Mouse (Mus musculus) neural tube, embryonic 10.5 days (tissue): Measurements from ENCODE around the gene Rac3.
"Not testable (repeated sequence)": the region's sequence is repeated elsewhere in the genome, so short reads cannot be mapped to it uniquely, and the experiment has no call there.

Experiments used
- DNase-seq: peaks from one replicate; pipeline ENCODE4 v3.0.0-alpha.2; 2017; ENCODE audit warnings: low spot score; ENCODE audit errors: extremely low spot score

The Rac3 gene

GRCm38 (mm10) chr11:120727564-120727963 lies 6.3 kb downstream of the Rac3 start:
- no peak for DNase-seq

- DNase-seq: no peak
These were observed 7.4 kb downstream of the Rac3 start for GRCm38 (mm10) chr11:120728530-120729240.

GRCm38 (mm10) chr11:120729432-120730050 lies 8.3 kb downstream of the Rac3 start:
- peak; percentile 51 for DNase-seq

GRCm38 (mm10) chr11:120730331-120730870 lies 9.1 kb downstream of the Rac3 start:
- DNase-seq: no peak

GRCm38 (mm10) chr11:120731395-120731794 lies 10.1 kb downstream of the Rac3 start:
- DNase-seq: no peak

- DNase-seq: no peak
These were observed 10.8 kb downstream of the Rac3 start, which contains the start of gene Cbr2 for GRCm38 (mm10) chr11:120731858-120732680. Cbr2 (minus strand) TSS chr11:120732114.

- no peak for DNase-seq
These were observed 12.3 kb downstream of the Rac3 start for GRCm38 (mm10) chr11:120733521-120733920.

- DNase-seq: no peak
These were observed 15.2 kb downstream of the Rac3 start for GRCm38 (mm10) chr11:120736424-120736823.

- DNase-seq: no peak
These were observed 19.7 kb downstream of the Rac3 start for GRCm38 (mm10) chr11:120740981-120741380.

GRCm38 (mm10) chr11:120744121-120744701 lies 22.9 kb downstream of the Rac3 start:
- DNase-seq: no peak

GRCm38 (mm10) chr11:120747974-120748373 lies 26.7 kb downstream of the Rac3 start:
- DNase-seq: no peak

- no peak for DNase-seq
These were observed 28.2 kb downstream of the Rac3 start for GRCm38 (mm10) chr11:120749430-120749829.

- DNase-seq: no peak
These were observed 30.3 kb downstream of the Rac3 start for GRCm38 (mm10) chr11:120751606-120752005.

GRCm38 (mm10) chr11:120760236-120760635 lies 39.0 kb downstream of the Rac3 start:
- DNase-seq: no peak

- DNase-seq: no peak
These were observed 40.8 kb downstream of the Rac3 start for GRCm38 (mm10) chr11:120761811-120762671.

GRCm38 (mm10) chr11:120762672-120763041 lies 41.4 kb downstream of the Rac3 start, which contains the start of gene Hmga1b:
Hmga1b (plus strand) TSS chr11:120762794.
- DNase-seq: not testable (repeated sequence)

- DNase-seq: not testable (repeated sequence)
These were observed 42.1 kb downstream of the Rac3 start for GRCm38 (mm10) chr11:120763121-120763999.

GRCm38 (mm10) chr11:120767023-120767422 lies 45.8 kb downstream of the Rac3 start:
- DNase-seq: not testable (repeated sequence)

- no peak for DNase-seq
These were observed 46.9 kb downstream of the Rac3 start for GRCm38 (mm10) chr11:120768206-120768605.
